Mouse (Mus musculus) NIH3T3 (cell line): Measurements from ENCODE around the gene Olfr767.
"Not testable (repeated sequence)": the region's sequence is repeated elsewhere in the genome, so short reads cannot be mapped to it uniquely, and the experiment has no call there.

Experiments used
- DNase-seq: peaks from one replicate; pipeline ENCODE4 v3.0.0-alpha.2; 2012; ENCODE audit warnings: low read depth

The Olfr767 gene

GRCm38 (mm10) chr10:129082810-129083209 is at the start of gene Olfr767:
Olfr767 (minus strand) TSS chr10:129082910.
- DNase-seq = not testable (repeated sequence)

DNA sequence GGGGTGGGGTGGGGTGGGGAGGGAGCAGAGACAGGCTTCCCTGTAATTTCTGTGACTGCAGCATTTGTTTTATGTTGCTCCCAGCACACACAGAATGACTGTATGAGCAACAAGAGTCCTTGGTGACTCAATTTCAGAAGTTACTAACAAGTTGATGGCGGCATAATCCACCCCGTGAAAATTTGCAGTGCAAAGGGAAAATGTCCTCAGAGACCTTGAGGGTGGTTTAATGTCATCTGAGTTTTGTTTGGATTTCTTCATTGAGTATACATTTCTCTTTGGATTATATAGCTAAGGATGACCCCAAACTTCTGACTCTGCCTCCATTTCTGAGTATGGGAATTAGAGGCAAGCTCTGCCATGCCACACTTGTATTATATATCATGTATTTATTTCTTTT is 35.1 kb upstream of the Olfr767 start, which contains the start of gene Olfr769:
Olfr769 (minus strand) TSS at position 101 of the 400 bp plus-strand sequence.
- DNase-seq = no peak

GRCm38 (mm10) chr10:129115146-129115545 is 32.4 kb upstream of the Olfr767 start:
- no peak for DNase-seq

- DNase-seq = peak; percentile 11
Observed at GRCm38 (mm10) chr10:129101231-129101630, 18.5 kb upstream of the Olfr767 start.

GRCm38 (mm10) chr10:129099275-129099674 is 16.6 kb upstream of the Olfr767 start, which contains the start of gene Olfr768:
Olfr768 (minus strand) TSS chr10:129099375.
- DNase-seq = no peak

- no peak for DNase-seq
Observed at GRCm38 (mm10) chr10:129068877-129069276, 13.8 kb downstream of the Olfr767 start, which contains the start of gene Olfr766-ps1. Olfr766-ps1 (minus strand) TSS chr10:129068977.

DNA sequence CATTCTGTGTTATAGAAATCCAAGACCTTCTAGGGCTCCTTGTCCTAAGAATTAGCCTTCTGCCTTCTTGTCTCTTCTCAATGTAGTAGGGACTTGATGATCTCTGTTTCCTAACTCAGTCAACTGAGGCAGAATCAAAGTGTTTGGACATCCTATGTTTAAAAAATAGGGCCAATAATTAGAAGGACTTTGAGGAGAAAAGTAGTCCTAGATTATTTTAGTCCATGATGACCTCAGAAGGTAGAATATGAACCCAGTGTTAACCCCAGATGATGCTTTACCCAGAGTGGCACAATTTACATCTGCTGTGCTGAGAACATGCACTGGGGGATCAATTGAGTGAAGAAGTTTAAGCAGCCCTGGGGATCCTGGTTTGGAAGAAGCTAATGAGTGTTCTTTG is 32.8 kb downstream of the Olfr767 start, which contains the start of gene Olfr765:
Olfr765 (minus strand) TSS at position 101 of the 400 bp plus-strand sequence.
- DNase-seq = not testable (repeated sequence)

DNA sequence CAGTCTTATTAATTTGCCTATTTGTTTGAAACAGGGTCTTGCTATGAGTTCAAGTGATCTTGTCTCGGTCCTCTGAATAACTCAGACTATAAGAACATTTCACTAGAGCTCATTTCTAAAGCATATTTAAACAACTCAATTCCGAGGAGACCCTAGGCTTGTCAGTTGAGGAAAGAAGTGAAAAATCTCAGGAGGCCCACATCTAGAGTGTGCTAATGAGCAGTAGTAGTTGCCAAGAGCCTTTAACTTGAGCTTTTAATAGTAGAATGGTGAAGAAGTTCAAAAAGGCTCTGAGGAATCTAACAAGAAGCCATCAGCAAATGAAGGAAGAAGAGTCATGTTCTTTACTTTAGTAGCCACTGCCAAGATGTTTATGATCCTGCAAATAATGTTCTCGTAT is 42.9 kb downstream of the Olfr767 start, which contains the start of gene Olfr764-ps1:
Olfr764-ps1 (minus strand) TSS at position 101 of the 400 bp plus-strand sequence.
- no peak for DNase-seq

- no peak for DNase-seq
Observed at GRCm38 (mm10) chr10:129028343-129028742, 54.4 kb downstream of the Olfr767 start.

- DNase-seq = peak; percentile 77
Observed at GRCm38 (mm10) chr10:129026018-129026662, 56.6 kb downstream of the Olfr767 start.
